Mouse (Mus musculus) heart, postnatal 0 days (tissue): ENCODE data around the gene Rad52. TPM values are rescaled to one million over a fixed set of nuclear protein-coding genes. Genes with fewer than 3 reads are reported as not detected.

ENCODE experiments used
- ATAC-seq: fragments of 200-750 bp; cut with Nextera tagmentation; 2 replicates; pipeline ENCODE4 v1.8.0; 2017; ENCODE audit warnings: low read depth, moderate number of reproducible peaks, moderate library complexity; ENCODE audit not compliant: insufficient read depth
- DNase-seq: peaks from one replicate; pipeline ENCODE4 v3.0.0-alpha.2; 2016; ENCODE audit warnings: low spot score
- H3K27ac ChIP-seq: fragments of 300-500 bp; sonication (generic); 2 replicates; pipeline ENCODE4 v1.5.1; 2014; ENCODE audit warnings: low read depth, mild to moderate bottlenecking
- H3K27me3 ChIP-seq: fragments of 300-500 bp; sonication (generic); 2 replicates; pipeline ENCODE4 v1.6.1; 2014; ENCODE audit warnings: low read length, mixed read lengths; ENCODE audit not compliant: control insufficient read depth, insufficient read depth
- H3K36me3 ChIP-seq: fragments of 300-500 bp; sonication (generic); replicated peaks from 2 replicates; pipeline ENCODE4 v1.6.1; 2014; ENCODE audit warnings: low read length, mixed read lengths; ENCODE audit not compliant: control insufficient read depth, insufficient read depth
- H3K4me1 ChIP-seq: fragments of 300-500 bp; sonication (generic); 2 replicates; pipeline ENCODE4 v1.6.1; 2014; ENCODE audit warnings: antibody characterized with exemption; ENCODE audit not compliant: control insufficient read depth, insufficient read depth
- H3K4me2 ChIP-seq: fragments of 300-500 bp; sonication (generic); 2 replicates; pipeline ENCODE4 v1.6.1; 2014; ENCODE audit warnings: low read depth, mild to moderate bottlenecking, low read length, moderate library complexity
- H3K4me3 ChIP-seq: fragments of 300-500 bp; sonication (generic); 2 replicates; pipeline ENCODE4 v1.5.1; 2014; ENCODE audit warnings: low read depth, low read length
- H3K9ac ChIP-seq: fragments of 300-500 bp; sonication (generic); replicated peaks from 2 replicates; pipeline ENCODE4 v1.6.1; 2014; ENCODE audit warnings: low read depth, low read length, mixed read lengths
- H3K9me3 ChIP-seq: fragments of 300-500 bp; sonication (generic); replicated peaks from 2 replicates; pipeline ENCODE4 v1.6.1; 2016; ENCODE audit warnings: low read length; ENCODE audit not compliant: control insufficient read depth
- CTCF ChIP-seq: IDR thresholded peaks from 2 replicates; pipeline ENCODE4 v1.5.1; 2016; ENCODE audit warnings: antibody characterized with exemption, control low read depth, low read depth
- EP300 ChIP-seq: IDR thresholded peaks from 2 replicates; pipeline ENCODE4 v1.6.1; 2016; ENCODE audit warnings: antibody characterized with exemption, low read depth
- whole genome bisulfite sequencing: fragments of 180-500 bp; shearing (Covaris S2); extraction: QIAGEN DNeasy Blood & Tissue Kit; methylation state at CpG from one replicate; pipeline ENCODE4 v1.1.7; 2014; 5-methylcytosine and 5-hydroxymethylcytosine counted together
- polyA plus RNA-seq: library from polyadenylated mRNA; unstranded; fragments of >200 nt; fragmentation: Nextera tagmentation; extraction: Ambion mirVana; gene quantifications from 2 replicates; pipeline ENCODE4 v1.2.1, GENCODE M21; 2015
- total RNA-seq: library from RNA; depleted of rRNA; stranded (reverse); fragments of >200 nt; gene quantifications from 2 replicates; pipeline ENCODE4 v1.2.3, GENCODE M21; 2014; ENCODE audit warnings: low replicate concordance

The Rad52 gene
- total and polyA plus RNA-seq, 2 experiments from 2014 or later, result 8.6 to 22.4 TPM

- Histone ChIP-seq H3K36me3 (peaks cover 49% of the 10 kb centered on the region), H3K9me3 (no peaks in the 10 kb centered on the region)
- WGBS, result 69% methylated on average over 5 of the region's 5 CpGs
These were observed 9.5 kb downstream of the Rad52 start for GRCm38 (mm10) chr6:119912046-119912445.

GRCm38 (mm10) chr6:119915710-119916109 lies 13.2 kb downstream of the Rad52 start:
- no peak overlapping the region for H3K27ac ChIP-seq
- H3K4me3 ChIP-seq, result no peak overlapping the region
- H3K4me1 ChIP-seq, result no peaks in the 10 kb centered on the region
- no peaks in the 10 kb centered on the region for H3K27me3 ChIP-seq
- no peaks in the 10 kb centered on the region for H3K9me3 ChIP-seq
- no peak overlapping the region for H3K9ac ChIP-seq
- H3K36me3 ChIP-seq, result peaks cover 76% of the 10 kb centered on the region
- DNase-seq (no peak), ATAC-seq (no peak)
- H3K4me2 ChIP-seq, result no peak overlapping the region
- 93% methylated on average over 5 of the region's 5 CpGs for WGBS
- no peak for TF ChIP-seq CTCF
- no peak for TF ChIP-seq EP300

More at GRCm38 (mm10) chr6:119912046-119912445, 9.5 kb downstream of the Rad52 start:
- Histone ChIP-seq H3K4me1 (no peaks in the 10 kb centered on the region), H3K9ac (no peak overlapping the region), H3K27me3 (no peaks in the 10 kb centered on the region), H3K4me2 (no peak overlapping the region), H3K4me3 (no peak overlapping the region), H3K27ac (no peak overlapping the region)
- ATAC-seq (no peak), DNase-seq (no peak)
- no peak for TF ChIP-seq CTCF
- no peak for TF ChIP-seq EP300

- ATAC-seq, result no peak
- TF ChIP-seq CTCF (no peak), EP300 (no peak)
- H3K4me1 ChIP-seq, result no peaks in the 10 kb centered on the region
- H3K4me2 ChIP-seq, result no peak overlapping the region
- H3K36me3 ChIP-seq, result peaks cover 77% of the 10 kb centered on the region
- 80% methylated on average over 16 of the region's 16 CpGs for WGBS
- no peak overlapping the region for H3K9ac ChIP-seq
- DNase-seq, result no peak
- no peaks in the 10 kb centered on the region for H3K27me3 ChIP-seq
- no peak overlapping the region for H3K27ac ChIP-seq
- no peak overlapping the region for H3K4me3 ChIP-seq
- no peaks in the 10 kb centered on the region for H3K9me3 ChIP-seq
These were observed 16.2 kb downstream of the Rad52 start for GRCm38 (mm10) chr6:119918561-119919181.

GRCm38 (mm10) chr6:119922136-119922535 lies 19.6 kb downstream of the Rad52 start:
- Histone ChIP-seq H3K36me3 (peaks cover 84% of the 10 kb centered on the region), H3K4me1 (no peaks in the 10 kb centered on the region), H3K27ac (no peak overlapping the region), H3K9ac (no peak overlapping the region), H3K9me3 (no peaks in the 10 kb centered on the region), H3K4me2 (no peak overlapping the region), H3K4me3 (no peak overlapping the region), H3K27me3 (no peaks in the 10 kb centered on the region)
- DNase-seq (no peak), ATAC-seq (no peak)
- TF ChIP-seq CTCF (no peak), EP300 (no peak)
- 84% methylated on average over 3 of the region's 3 CpGs for WGBS

GRCm38 (mm10) chr6:119922544-119922943 lies 20.0 kb downstream of the Rad52 start:
- Histone ChIP-seq H3K36me3 (peaks cover 85% of the 10 kb centered on the region), H3K4me2 (no peak overlapping the region), H3K27ac (no peak overlapping the region), H3K27me3 (no peaks in the 10 kb centered on the region), H3K4me3 (no peak overlapping the region), H3K9me3 (no peaks in the 10 kb centered on the region), H3K9ac (no peak overlapping the region), H3K4me1 (no peaks in the 10 kb centered on the region)
- WGBS, result 82% methylated on average over 4 of the region's 4 CpGs
- ATAC-seq (no peak), DNase-seq (no peak)
- TF ChIP-seq CTCF, result no peak
- TF ChIP-seq EP300, result no peak
